Mouse (Mus musculus) urinary bladder, postnatal 25 days (tissue): ENCODE results near the gene Efcab10.

Experiments used
- DNase-seq: peaks from one replicate; pipeline ENCODE4 v3.0.0; 2022; ENCODE audit warnings: low spot score

Gene Efcab10

DNA sequence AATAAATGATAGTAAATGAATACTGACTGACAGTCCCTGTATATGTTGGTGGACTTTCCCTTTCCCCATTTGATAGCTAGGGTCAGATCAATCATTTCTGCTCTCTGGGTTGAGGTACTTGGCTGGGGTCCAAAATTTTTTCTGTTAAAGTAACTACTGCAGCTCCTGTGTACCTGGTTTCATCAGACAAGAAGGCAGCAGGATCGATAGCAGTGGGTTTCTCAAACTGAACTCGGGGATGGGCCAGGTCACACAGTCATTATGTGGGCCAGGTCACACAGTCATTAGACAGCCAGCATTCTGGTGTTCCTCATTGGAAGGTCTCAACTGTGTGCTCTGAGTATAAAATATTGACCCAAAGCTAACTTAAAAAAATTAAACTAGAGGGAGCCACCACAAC, 33.1 kb downstream of the Efcab10 start:
- no peak for DNase-seq

DNA sequence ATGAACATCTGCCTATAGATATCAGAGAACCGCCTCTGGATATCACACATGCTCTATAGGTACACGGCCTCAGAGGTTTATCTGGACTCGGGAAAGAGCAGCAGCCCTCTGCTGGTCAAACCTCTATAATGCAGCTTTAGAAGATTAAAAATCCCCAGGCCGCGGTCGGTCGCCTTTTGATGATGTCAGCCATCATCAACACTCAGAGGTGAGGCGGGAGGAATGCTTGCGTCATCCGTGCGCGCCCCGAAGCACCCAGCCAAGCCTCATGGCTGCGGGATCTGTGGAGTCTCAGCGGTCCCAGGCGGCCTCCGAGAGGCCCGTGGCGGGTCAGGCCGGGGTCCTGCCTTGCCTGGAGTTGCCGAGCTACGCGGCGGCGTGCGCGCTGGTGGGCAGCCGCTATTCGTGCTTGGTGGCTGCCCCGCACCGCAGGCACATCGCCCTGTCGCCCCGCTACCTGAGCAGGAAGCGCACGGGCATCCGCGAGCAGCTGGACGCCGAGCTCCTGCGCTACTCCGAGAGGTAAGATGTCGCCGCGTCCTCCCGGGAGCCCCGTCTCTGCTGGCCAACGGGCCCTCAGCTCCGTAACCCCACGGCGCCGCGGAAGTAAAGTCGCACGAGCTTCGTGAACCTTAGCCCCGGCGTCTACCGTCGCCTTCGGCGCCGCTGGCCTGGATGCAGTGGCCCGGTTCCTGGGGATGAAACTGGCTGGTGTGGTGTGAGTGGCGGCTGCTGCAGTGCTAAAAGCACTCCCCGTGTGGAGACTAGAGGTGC, 34.9 kb downstream of the Efcab10 start, which contains the start of gene Twistnb:
Gene Twistnb, plus strand, starts transcription at position 249 of the 774 bp plus-strand sequence.
- DNase-seq = peak; percentile 97

GRCm38 (mm10) chr12:33433812-33434211, 39.2 kb downstream of the Efcab10 start:
- DNase-seq = no peak

- no peak for DNase-seq
Observed at GRCm38 (mm10) chr12:33434758-33435157, 40.1 kb downstream of the Efcab10 start.
